Mouse (Mus musculus) CH12.LX (cell line): ENCODE measurements around the gene Creg1. TPM values are rescaled to one million over a fixed set of nuclear protein-coding genes. Genes with fewer than 3 reads are reported as not detected.
A peak's percentile ranks its signal among the peaks of the same experiment; 100 is the strongest.

Source experiments
- DNase-seq: peaks from one replicate; pipeline ENCODE4 v3.0.0-alpha.2; 2013; ENCODE audit errors: extremely low read depth
- H3K27ac ChIP-seq: 2 replicates; pipeline ENCODE4 v1.5.1; 2012; ENCODE audit warnings: low read depth, mild to moderate bottlenecking, control low read depth, moderate library complexity; ENCODE audit not compliant: insufficient read depth
- H3K27me3 ChIP-seq: replicated peaks from 2 replicates; pipeline ENCODE3; 2012; ENCODE audit warnings: inconsistent platforms
- H3K36me3 ChIP-seq, 2 experiments: replicated peaks in 1 of 2; 2 replicates each; pipeline versions ENCODE3 to v1.6.1; 2012; ENCODE audit warnings: inconsistent platforms in 1 of 2, low read length in 1 of 2, mild to moderate bottlenecking in 1 of 2, mixed read lengths in 1 of 2, moderate library complexity in 1 of 2; ENCODE audit not compliant: control insufficient read depth in 1 of 2, insufficient read depth in 1 of 2
- H3K4me1 ChIP-seq, 2 experiments: 2 replicates each; pipeline ENCODE4 v1.6.1; 2012; ENCODE audit warnings: inconsistent platforms in 1 of 2, moderate library complexity in 1 of 2; ENCODE audit not compliant: insufficient read depth in 2 of 2, control insufficient read depth in 1 of 2
- H3K4me2 ChIP-seq: 2 replicates; pipeline ENCODE4 v1.6.1; 2012; ENCODE audit warnings: low read depth, mild to moderate bottlenecking, control low read depth; ENCODE audit not compliant: poor library complexity, insufficient read depth, severe bottlenecking
- H3K4me3 ChIP-seq, 3 experiments: fragments of 150-350 bp in 1 of 3; sonication (generic) in 1 of 3; replicated peaks in 1 of 3; 2 replicates each; pipeline versions ENCODE3 to v1.5.1; 2011 to 2012; ENCODE audit warnings: low read depth in 2 of 3, low read length in 2 of 3, mild to moderate bottlenecking in 2 of 3, moderate library complexity in 2 of 3, control low read depth in 1 of 3, improper control_type of control experiment in 1 of 3, inconsistent platforms in 1 of 3, mixed read lengths in 1 of 3; ENCODE audit not compliant: poor library complexity in 1 of 3
- H3K79me2 ChIP-seq: replicated peaks from 2 replicates; pipeline ENCODE4 v1.6.1; 2012; ENCODE audit warnings: mild to moderate bottlenecking, moderate library complexity; ENCODE audit not compliant: control insufficient read depth, poor library complexity, insufficient read depth, severe bottlenecking; ENCODE audit errors: extremely low read depth
- H3K9ac ChIP-seq: 2 replicates; pipeline ENCODE4 v1.6.1; 2012; ENCODE audit warnings: low read depth, mild to moderate bottlenecking, control low read depth, moderate library complexity; ENCODE audit not compliant: insufficient read depth
- H3K9me3 ChIP-seq: replicated peaks from 2 replicates; pipeline ENCODE3; 2012; ENCODE audit warnings: low read length, inconsistent platforms, mixed read lengths
- BHLHE40 ChIP-seq: IDR thresholded peaks from 2 replicates; pipeline ENCODE4 v1.6.1; 2011; ENCODE audit warnings: mild to moderate bottlenecking, low read depth, low read length, improper control_type of control experiment
- CHD1 ChIP-seq: IDR thresholded peaks from 2 replicates; pipeline ENCODE4 v1.6.1; 2012; ENCODE audit warnings: low read depth, low read length, improper control_type of control experiment, inconsistent platforms
- CHD2 ChIP-seq: IDR thresholded peaks from 2 replicates; pipeline ENCODE4 v1.6.1; 2011; ENCODE audit warnings: low read length, improper control_type of control experiment
- CTCF ChIP-seq, 2 experiments: IDR thresholded peaks in 1 of 2; conservative IDR thresholded peaks in 1 of 2; 2 replicates each; pipeline ENCODE4 v1.5.1; 2011 to 2012; ENCODE audit warnings: low read depth in 2 of 2, low read length in 2 of 2, improper control_type of control experiment in 1 of 2, inconsistent platforms in 1 of 2, mild to moderate bottlenecking in 1 of 2, moderate library complexity in 1 of 2
- E2F4 ChIP-seq: IDR thresholded peaks from 2 replicates; pipeline ENCODE4 v1.6.1; 2011; ENCODE audit warnings: low read depth, low read length, improper control_type of control experiment; ENCODE audit not compliant: insufficient replicate concordance
- ELF1 ChIP-seq: IDR thresholded peaks from 2 replicates; pipeline ENCODE4 v1.6.1; 2014; ENCODE audit warnings: low read depth, mild to moderate bottlenecking, inconsistent platforms, low read length, improper control_type of control experiment
- EP300 ChIP-seq: IDR thresholded peaks from 2 replicates; pipeline ENCODE4 v1.6.1; 2011; ENCODE audit warnings: low read length, improper control_type of control experiment
- ETS1 ChIP-seq: conservative IDR thresholded peaks from 2 replicates; pipeline ENCODE4 v1.6.1; 2012; ENCODE audit warnings: low read depth, mild to moderate bottlenecking, inconsistent platforms, low read length, improper control_type of control experiment, moderate library complexity
- GABPA ChIP-seq: IDR thresholded peaks from 2 replicates; pipeline ENCODE4 v1.6.1; 2012; ENCODE audit warnings: low read depth, low read length, improper control_type of control experiment, inconsistent platforms; ENCODE audit not compliant: insufficient replicate concordance
- IRF4 ChIP-seq: IDR thresholded peaks from 2 replicates; pipeline ENCODE4 v1.6.1; 2014; ENCODE audit warnings: low read depth, mild to moderate bottlenecking, inconsistent platforms, low read length, improper control_type of control experiment
- JUN ChIP-seq: IDR thresholded peaks from 2 replicates; pipeline ENCODE4 v1.6.1; 2011; ENCODE audit warnings: low read depth, mild to moderate bottlenecking, low read length, improper control_type of control experiment, moderate library complexity; ENCODE audit not compliant: insufficient read depth
- JUND ChIP-seq: conservative IDR thresholded peaks from 2 replicates; pipeline ENCODE4 v1.6.1; 2011; ENCODE audit warnings: low read depth, low read length, improper control_type of control experiment
- KAT2A ChIP-seq: IDR thresholded peaks from 2 replicates; pipeline ENCODE4 v1.6.1; 2012; ENCODE audit warnings: low read length, improper control_type of control experiment, inconsistent platforms; ENCODE audit not compliant: insufficient replicate concordance
- MAX ChIP-seq: IDR thresholded peaks from 2 replicates; pipeline ENCODE4 v1.6.1; 2011; ENCODE audit warnings: low read length, improper control_type of control experiment
- MAZ ChIP-seq: IDR thresholded peaks from 2 replicates; pipeline ENCODE4 v1.6.1; 2012; ENCODE audit warnings: low read depth, mild to moderate bottlenecking, inconsistent platforms, low read length, improper control_type of control experiment, moderate library complexity
- NELFE ChIP-seq: IDR thresholded peaks from 2 replicates; pipeline ENCODE4 v1.6.1; 2011; ENCODE audit warnings: low read depth, low read length, improper control_type of control experiment
- PAX5 ChIP-seq: IDR thresholded peaks from 2 replicates; pipeline ENCODE4 v1.6.1; 2012; ENCODE audit warnings: low read length, inconsistent platforms, mixed read lengths
- POLR2AphosphoS2 ChIP-seq: IDR thresholded peaks from 2 replicates; pipeline ENCODE4 v1.6.1; 2011; ENCODE audit warnings: low read depth, low read length, improper control_type of control experiment
- RAD21 ChIP-seq: IDR thresholded peaks from 2 replicates; pipeline ENCODE4 v1.6.1; 2011; ENCODE audit warnings: low read depth, mild to moderate bottlenecking, low read length, improper control_type of control experiment, moderate library complexity
- SIN3A ChIP-seq: IDR thresholded peaks from 2 replicates; pipeline ENCODE4 v1.6.1; 2012; ENCODE audit warnings: low read length, improper control_type of control experiment, inconsistent platforms
- TCF12 ChIP-seq: IDR thresholded peaks from 2 replicates; pipeline ENCODE4 v1.6.1; 2014; ENCODE audit warnings: low read depth, mild to moderate bottlenecking, inconsistent platforms, low read length, improper control_type of control experiment
- UBTF ChIP-seq: IDR thresholded peaks from 2 replicates; pipeline ENCODE4 v1.6.1; 2012; ENCODE audit warnings: low read depth, mild to moderate bottlenecking, inconsistent platforms, low read length, improper control_type of control experiment, moderate library complexity
- USF2 ChIP-seq: conservative IDR thresholded peaks from 2 replicates; pipeline ENCODE4 v1.6.1; 2011; ENCODE audit warnings: low read depth, low read length, improper control_type of control experiment
- ZNF384 ChIP-seq: IDR thresholded peaks from 2 replicates; pipeline ENCODE4 v1.6.1; 2012; ENCODE audit warnings: low read depth, low read length, improper control_type of control experiment, inconsistent platforms
- dilution Hi-C: fragments of 300-500 bp; cut with MboI; formaldehyde crosslinking; loops from 2 replicates; pipeline ENCODE4 v1.14.3; 2020; ENCODE audit warnings: low sequenced_read_pairs; ENCODE audit not compliant: extremely low pct_unique_long_range_greater_than_20kb, extremely low pct_ligation_motif_present
- in situ Hi-C: fragments of 300-500 bp; cut with MboI; formaldehyde crosslinking; loops from 3 replicates; pipeline ENCODE4 v1.14.3; 2019; ENCODE audit warnings: low sequenced_read_pairs, low pct_ligation_motif_present, low pct_unique_long_range_greater_than_20kb, mixed read lengths
- polyA plus RNA-seq: library from polyadenylated mRNA; unstranded; fragments of >175 nt; gene quantifications from 2 replicates; pipeline ENCODE4 v1.2.1, GENCODE M21; 2012; ENCODE audit warnings: low read depth; ENCODE audit not compliant: insufficient read length
- total RNA-seq, 2 experiments: library from RNA; depleted of rRNA; stranded (reverse); fragments of 300-350 nt in 1 of 2; fragments of >200 nt in 1 of 2; gene quantifications; 2 replicates each; pipeline ENCODE4 v1.2.3; 2012 to 2014

Creg1 gene
- total and polyA plus RNA-seq, 3 experiments: 22.3 to 44.3 (median 38.2) TPM

DNA sequence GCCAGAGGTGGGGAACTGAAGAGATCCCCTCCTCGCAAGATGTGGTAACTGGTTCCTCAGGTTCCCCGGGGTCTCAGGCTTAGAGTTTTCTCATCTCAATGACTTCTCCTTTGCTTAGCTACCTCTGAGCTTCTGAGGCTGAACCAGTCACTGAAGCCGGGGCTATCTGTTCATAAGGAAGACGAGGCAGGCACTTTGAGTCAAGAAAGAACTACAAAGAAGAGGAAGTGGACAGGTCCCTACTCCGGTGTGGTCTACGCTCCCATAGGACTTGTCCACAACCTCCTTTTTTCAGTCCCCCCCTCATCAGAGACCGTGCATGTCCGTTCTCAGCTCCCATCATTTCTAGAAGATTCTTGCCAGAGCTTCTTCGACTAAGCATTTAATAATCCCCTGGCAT, 17.9 kb downstream of the Creg1 start:
- no peak overlapping the region for H3K27ac ChIP-seq
- H3K79me2 ChIP-seq: no peaks in the 10 kb centered on the region
- no peaks in the 10 kb centered on the region for H3K9me3 ChIP-seq
- in situ Hi-C loops (no loop called here), dilution Hi-C loops (no loop called here)
- peak overlapping the region in 2 of 3 experiments; percentile 32 to 55 for H3K4me3 ChIP-seq
- H3K27me3 ChIP-seq: no peaks in the 10 kb centered on the region
- TF ChIP-seq ZNF384: no peak
- no peak for TF ChIP-seq CHD2
- no peak for TF ChIP-seq SIN3A
- no peak for TF ChIP-seq BHLHE40
- no peak for TF ChIP-seq ELF1
- TF ChIP-seq JUN: no peak
- TF ChIP-seq MAZ: 0 out of 2 replicates have a peak, but pooled peaks have one; percentile 21
- TF ChIP-seq EP300: peak; percentile 43
- H3K9ac ChIP-seq: peak overlapping the region; percentile 22
- H3K4me2 ChIP-seq: peak overlapping the region; percentile 71
- no peaks in the 10 kb centered on the region for H3K36me3 ChIP-seq
- peaks cover 0 to 10% of the 10 kb centered on the region in 2 experiments; a peak in 2 of 4 replicates for H3K4me1 ChIP-seq
- DNase-seq: no peak

DNA sequence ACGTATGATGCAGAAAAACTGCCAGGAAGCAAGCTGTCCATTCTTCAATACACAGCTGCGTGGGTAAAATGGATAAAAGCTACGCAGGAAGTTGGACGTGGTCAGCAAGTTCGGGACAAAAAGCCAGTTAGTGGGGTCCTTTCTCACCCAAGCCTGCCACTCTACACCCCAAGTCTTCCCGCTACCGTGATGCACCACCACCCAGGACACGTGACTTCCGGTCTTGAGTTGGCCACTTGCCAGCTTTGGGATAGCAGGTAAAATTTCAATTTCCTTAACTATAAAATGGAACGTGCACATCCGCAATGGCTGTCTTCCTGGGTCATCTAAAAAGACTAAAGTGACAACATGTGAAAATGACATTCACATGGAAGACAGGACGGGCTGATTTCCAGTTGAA, 18.4 kb downstream of the Creg1 start:
- Histone ChIP-seq H3K9ac (no peak overlapping the region), H3K4me2 (peak overlapping the region; percentile 71; the same call in 1 of the 2 replicates), H3K4me3 (no peak overlapping the region)
- dilution Hi-C loops: no loop called here
- TF ChIP-seq TCF12 (no peak), USF2 (no peak), IRF4 (no peak), KAT2A (no peak), BHLHE40 (no peak), E2F4 (no peak), ETS1 (no peak), PAX5 (no peak), UBTF (no peak), ELF1 (no peak), JUN (no peak), CHD2 (no peak), POLR2AphosphoS2 (no peak), MAX (no peak), CTCF (conservative IDR thresholded peaks at IDR 0.05 in 1 of 2, IDR thresholded peaks at IDR 0.05 in 1 of 2; ENCODE audit: low read depth in 2 of 2, low read length in 2 of 2) (no peak), NELFE (no peak), JUND (no peak), RAD21 (no peak), GABPA (no peak), CHD1 (no peak)
- TF ChIP-seq, all 38 proteins: peak for 0
- Histone ChIP-seq H3K27ac (no peak overlapping the region), H3K27me3 (no peaks in the 10 kb centered on the region), H3K79me2 (no peaks in the 10 kb centered on the region), H3K36me3 (no peaks in the 10 kb centered on the region), H3K9me3 (no peaks in the 10 kb centered on the region), H3K4me1 (peaks cover 0 to 10% of the 10 kb centered on the region in 2 experiments; a peak in 2 of 4 replicates)
- in situ Hi-C loops: no loop called here
- no peak for DNase-seq
